Mouse (Mus musculus) neural tube, embryonic 11.5 days (tissue): ENCODE results near the gene Pcdh15. TPM values are rescaled to one million over a fixed set of nuclear protein-coding genes. Genes with fewer than 3 reads are reported as not detected.

Source experiments
- ATAC-seq: fragments of 200-750 bp; cut with Nextera tagmentation; 2 replicates; pipeline ENCODE4 v1.8.0; 2017; ENCODE audit warnings: moderate number of reproducible peaks, mild to moderate bottlenecking, moderate TSS enrichment, moderate library complexity; ENCODE audit not compliant: insufficient read depth, low FRiP score, low TSS enrichment
- DNase-seq: peaks from one replicate; pipeline ENCODE4 v3.0.0-alpha.2; 2015; ENCODE audit warnings: low spot score
- H3K27ac ChIP-seq: fragments of 300-500 bp; sonication (generic); 2 replicates; pipeline ENCODE4 v1.5.1; 2014; ENCODE audit warnings: low read depth, mild to moderate bottlenecking, low read length
- H3K27me3 ChIP-seq: fragments of 300-500 bp; sonication (generic); 2 replicates; pipeline ENCODE4 v1.6.1; 2014; ENCODE audit warnings: mild to moderate bottlenecking, low read length, mixed read lengths; ENCODE audit not compliant: control insufficient read depth, insufficient read depth
- H3K36me3 ChIP-seq: fragments of 300-500 bp; sonication (generic); 2 replicates; pipeline ENCODE4 v1.6.1; 2014; ENCODE audit warnings: mild to moderate bottlenecking, low read length, moderate library complexity, mixed read lengths; ENCODE audit not compliant: control insufficient read depth, insufficient read depth
- H3K4me1 ChIP-seq: fragments of 300-500 bp; sonication (generic); 2 replicates; pipeline ENCODE4 v1.6.1; 2014; ENCODE audit warnings: low read length, mixed read lengths; ENCODE audit not compliant: control insufficient read depth, insufficient read depth
- H3K4me2 ChIP-seq: fragments of 300-500 bp; sonication (generic); 2 replicates; pipeline ENCODE4 v1.6.1; 2014; ENCODE audit warnings: low read depth, mild to moderate bottlenecking, moderate library complexity
- H3K4me3 ChIP-seq: fragments of 300-500 bp; sonication (generic); 2 replicates; pipeline ENCODE4 v1.5.1; 2014; ENCODE audit warnings: low read depth, low read length
- H3K9ac ChIP-seq: fragments of 300-500 bp; sonication (generic); 2 replicates; pipeline ENCODE4 v1.6.1; 2014; ENCODE audit warnings: mild to moderate bottlenecking, low read length
- H3K9me3 ChIP-seq: fragments of 300-500 bp; sonication (generic); 2 replicates; pipeline ENCODE4 v1.6.1; 2016; ENCODE audit warnings: low read length; ENCODE audit not compliant: control insufficient read depth
- WGBS: fragments of 180-500 bp; shearing (Covaris S2); extraction: QIAGEN DNeasy Blood & Tissue Kit; methylation state at CpG from one replicate; pipeline ENCODE4 v1.1.7; 2014; 5-methylcytosine and 5-hydroxymethylcytosine counted together
- polyA plus RNA-seq: library from polyadenylated mRNA; unstranded; fragments of >200 nt; fragmentation: Nextera tagmentation; extraction: Ambion mirVana; gene quantifications from 2 replicates; pipeline ENCODE4 v1.2.1, GENCODE M21; 2014

The Pcdh15 gene
- polyA plus RNA-seq, 1 experiment from 2014 or later: 1.9 TPM

- no peaks in the 10 kb centered on the region for H3K4me1 ChIP-seq
- no peak overlapping the region for H3K9ac ChIP-seq
- no peak overlapping the region for H3K4me3 ChIP-seq
- H3K4me2 ChIP-seq: no peak overlapping the region
- H3K27ac ChIP-seq: no peak overlapping the region
- H3K9me3 ChIP-seq: no peaks in the 10 kb centered on the region
- no peak for ATAC-seq
- no peaks in the 10 kb centered on the region for H3K36me3 ChIP-seq
- DNase-seq: no peak
- WGBS: 77% methylated on average over 3 of the region's 3 CpGs
- H3K27me3 ChIP-seq: no peaks in the 10 kb centered on the region
Measured at GRCm38 (mm10) chr10:74339247-74340160, 1240.4 kb downstream of the Pcdh15 start.

DNA sequence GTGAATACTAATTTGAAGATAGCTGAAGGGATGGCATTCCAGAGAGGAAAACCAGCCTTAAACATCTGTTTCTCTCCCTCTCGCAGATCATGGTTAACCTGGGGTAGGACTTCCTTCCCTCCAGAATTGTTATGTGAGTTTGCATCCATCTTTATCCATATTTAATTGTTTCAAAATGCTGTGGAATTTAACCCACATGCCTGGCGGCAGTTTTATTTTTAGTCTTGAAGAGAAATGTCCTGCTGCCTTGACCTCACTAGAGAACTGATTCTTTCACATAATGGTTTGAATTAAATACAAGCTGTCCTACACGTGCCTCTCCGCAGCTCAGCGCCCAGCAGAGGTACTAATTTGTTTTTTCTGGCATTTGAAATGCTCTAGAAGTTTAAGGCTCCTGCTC, 1260.4 kb downstream of the Pcdh15 start:
- no peaks in the 10 kb centered on the region for H3K36me3 ChIP-seq
- no peak overlapping the region for H3K9ac ChIP-seq
- no peaks in the 10 kb centered on the region for H3K4me1 ChIP-seq
- H3K4me2 ChIP-seq: no peak overlapping the region
- no peaks in the 10 kb centered on the region for H3K27me3 ChIP-seq
- DNase-seq (no peak), ATAC-seq (no peak)
- H3K27ac ChIP-seq: no peak overlapping the region
- WGBS: 65% methylated on average over 5 of the region's 5 CpGs
- H3K9me3 ChIP-seq: no peaks in the 10 kb centered on the region
- H3K4me3 ChIP-seq: no peak overlapping the region

DNA sequence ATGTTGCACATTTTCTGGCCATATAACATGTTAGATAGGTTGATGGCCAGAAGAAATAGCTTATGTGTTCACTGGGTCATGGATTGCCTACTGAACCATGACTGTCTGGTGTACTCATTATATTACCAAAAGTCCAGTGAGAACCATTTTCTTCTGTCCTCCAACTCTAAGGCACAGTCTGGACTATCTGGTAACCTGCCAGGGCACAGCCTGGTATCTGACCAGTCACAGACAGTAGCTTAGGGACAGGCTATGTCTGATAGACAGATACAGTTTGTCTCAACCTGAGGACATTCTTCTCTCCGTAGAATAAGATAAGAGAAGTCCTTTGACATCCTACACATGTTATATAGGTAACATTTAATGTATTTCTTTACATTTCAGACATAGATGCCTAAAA, 1279.6 kb downstream of the Pcdh15 start:
- Histone ChIP-seq H3K27me3 (no peaks in the 10 kb centered on the region), H3K9me3 (no peaks in the 10 kb centered on the region), H3K4me3 (no peak overlapping the region), H3K4me2 (no peak overlapping the region), H3K4me1 (no peaks in the 10 kb centered on the region), H3K36me3 (no peaks in the 10 kb centered on the region), H3K9ac (no peak overlapping the region), H3K27ac (no peak overlapping the region)
- no peak for ATAC-seq
- 85% methylated on average over 1 of the region's 1 CpGs for WGBS
- no peak for DNase-seq

DNA sequence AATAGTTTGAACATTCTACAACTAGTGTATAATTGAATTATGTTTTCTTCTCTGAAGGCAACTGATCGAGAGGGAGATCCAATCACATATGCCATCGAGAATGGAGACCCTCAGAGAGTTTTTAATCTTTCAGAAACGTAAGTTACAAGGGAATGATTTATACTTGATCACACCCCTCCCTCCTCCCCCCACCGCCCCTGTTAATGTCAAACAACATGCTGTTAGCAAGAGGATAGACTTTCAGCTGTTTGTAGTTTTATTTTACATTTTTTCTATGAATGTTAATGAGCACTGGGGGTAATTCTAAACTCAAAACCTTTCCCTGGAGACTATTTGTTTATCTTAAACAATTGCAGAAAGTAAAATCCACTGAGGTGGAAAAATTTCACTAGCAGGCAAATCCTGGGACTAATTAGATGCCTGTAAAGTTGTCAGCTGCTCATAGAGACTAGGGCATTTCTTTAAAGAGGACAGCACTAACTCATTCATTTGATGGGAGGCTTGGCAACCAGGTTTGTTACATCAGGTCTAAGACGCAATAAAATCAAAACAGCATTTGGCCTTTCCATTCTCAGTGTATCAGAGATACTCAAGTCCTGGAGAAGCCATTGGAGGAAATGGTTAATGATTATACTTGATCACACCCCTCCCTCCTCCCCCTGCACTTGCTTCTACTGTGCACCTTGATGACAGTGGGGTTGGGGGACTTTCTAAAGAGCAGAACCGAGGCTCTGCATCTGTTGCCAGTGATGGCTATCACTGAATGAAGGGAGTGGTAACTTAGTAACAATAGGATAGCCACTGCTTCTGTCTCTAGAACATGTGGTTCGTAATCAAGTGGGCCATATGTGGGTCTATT, 1280.4 kb downstream of the Pcdh15 start:
- peak; percentile 50 for ATAC-seq

DNA sequence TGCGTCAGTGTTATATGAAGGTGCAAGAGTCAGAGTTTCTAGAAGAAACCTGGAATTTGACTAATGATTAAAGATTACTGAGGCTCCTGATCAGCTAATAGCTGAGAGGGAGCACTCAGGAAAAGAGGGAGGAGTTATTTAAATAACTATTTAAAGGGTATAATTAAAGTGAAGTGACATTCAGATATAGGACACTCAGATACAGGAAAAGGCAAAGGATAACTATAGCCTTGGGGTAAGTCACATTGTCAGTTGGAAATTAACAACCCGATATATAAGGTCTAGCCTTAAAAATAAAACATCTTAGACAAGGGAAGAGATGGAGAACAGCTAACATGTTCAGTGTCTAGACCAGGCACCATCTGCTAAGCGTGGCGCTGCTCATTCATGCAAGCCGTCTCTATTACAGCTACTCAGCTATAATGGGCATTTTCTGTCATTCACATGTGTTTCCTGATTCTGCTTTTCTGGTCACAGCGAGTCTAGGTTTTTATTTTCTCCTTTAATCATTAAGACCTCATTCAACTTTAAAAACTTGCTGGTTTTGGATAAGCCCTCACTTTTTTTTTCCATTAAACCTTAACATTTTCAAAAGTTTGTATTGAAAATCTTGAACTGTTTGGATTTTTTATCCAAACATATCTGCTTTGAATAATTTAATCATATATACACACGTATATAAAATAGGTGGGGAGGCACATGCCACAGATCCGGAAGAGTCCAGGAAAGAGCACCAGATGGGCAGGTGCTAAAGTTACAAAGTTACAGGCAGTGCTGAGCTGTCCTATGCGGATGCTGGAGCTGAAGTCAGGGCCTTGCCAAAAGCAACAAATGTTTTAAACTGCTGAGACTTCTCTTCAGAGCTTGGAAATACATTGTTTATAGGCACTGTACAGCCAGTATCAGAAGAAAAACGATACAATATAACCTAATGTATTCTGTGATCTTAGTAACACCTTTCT, 1288.7 kb downstream of the Pcdh15 start:
- Histone ChIP-seq H3K9ac (no peak overlapping the region), H3K4me3 (no peak overlapping the region), H3K4me2 (no peak overlapping the region), H3K27ac (no peak overlapping the region), H3K9me3 (no peaks in the 10 kb centered on the region), H3K36me3 (no peaks in the 10 kb centered on the region), H3K27me3 (no peaks in the 10 kb centered on the region), H3K4me1 (no peaks in the 10 kb centered on the region)
- no peak for DNase-seq
- 69% methylated on average over 10 of the region's 10 CpGs for WGBS
- ATAC-seq: peak; percentile 75

More for the DNA sequence above, 1280.4 kb downstream of the Pcdh15 start:
- no peak overlapping the region for H3K4me2 ChIP-seq
- H3K9ac ChIP-seq: no peak overlapping the region
- 47% methylated on average over 7 of the region's 7 CpGs for WGBS
- DNase-seq: no peak
- H3K27ac ChIP-seq: no peak overlapping the region
- H3K36me3 ChIP-seq: no peaks in the 10 kb centered on the region
- no peaks in the 10 kb centered on the region for H3K27me3 ChIP-seq
- H3K9me3 ChIP-seq: no peaks in the 10 kb centered on the region
- no peaks in the 10 kb centered on the region for H3K4me1 ChIP-seq
- H3K4me3 ChIP-seq: no peak overlapping the region

- H3K9ac ChIP-seq: no peak overlapping the region
- no peaks in the 10 kb centered on the region for H3K9me3 ChIP-seq
- H3K27ac ChIP-seq: no peak overlapping the region
- DNase-seq (no peak), ATAC-seq (no peak)
- 85% methylated on average over 8 of the region's 8 CpGs for WGBS
- H3K36me3 ChIP-seq: no peaks in the 10 kb centered on the region
- no peak overlapping the region for H3K4me2 ChIP-seq
- no peaks in the 10 kb centered on the region for H3K4me1 ChIP-seq
- no peak overlapping the region for H3K4me3 ChIP-seq
- H3K27me3 ChIP-seq: no peaks in the 10 kb centered on the region
Measured at GRCm38 (mm10) chr10:74403111-74403510, 1304.0 kb downstream of the Pcdh15 start.

GRCm38 (mm10) chr10:74414021-74414420, 1314.9 kb downstream of the Pcdh15 start:
- no peak for DNase-seq
- Histone ChIP-seq H3K9ac (no peak overlapping the region), H3K27me3 (no peaks in the 10 kb centered on the region), H3K36me3 (no peaks in the 10 kb centered on the region), H3K4me1 (no peaks in the 10 kb centered on the region), H3K27ac (no peak overlapping the region), H3K4me3 (no peak overlapping the region), H3K4me2 (no peak overlapping the region), H3K9me3 (no peaks in the 10 kb centered on the region)
- 47% methylated on average over 3 of the region's 3 CpGs for WGBS
- no peak for ATAC-seq

DNA sequence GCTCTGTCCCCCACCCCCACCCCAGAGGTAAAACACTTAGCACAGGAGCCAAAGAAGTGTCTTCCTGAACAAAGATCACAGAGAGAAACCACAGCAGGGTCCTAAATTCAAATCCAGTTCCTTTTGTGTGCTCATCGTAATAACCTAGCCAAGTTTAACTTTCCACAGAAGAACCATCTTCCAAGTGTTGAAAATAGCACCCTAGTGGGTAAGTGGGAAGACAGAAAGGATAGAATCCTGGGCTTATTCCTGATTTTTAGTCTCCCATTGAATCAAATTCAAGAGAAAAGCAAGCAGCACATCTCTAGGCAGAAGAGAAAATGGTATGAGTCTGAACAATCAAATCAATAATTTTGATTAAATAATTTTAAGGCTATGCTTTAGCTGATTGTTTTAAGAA, 1315.8 kb downstream of the Pcdh15 start:
- Histone ChIP-seq H3K4me3 (no peak overlapping the region), H3K4me1 (no peaks in the 10 kb centered on the region), H3K4me2 (no peak overlapping the region), H3K9ac (no peak overlapping the region), H3K36me3 (no peaks in the 10 kb centered on the region), H3K27me3 (no peaks in the 10 kb centered on the region), H3K27ac (no peak overlapping the region), H3K9me3 (no peaks in the 10 kb centered on the region)
- DNase-seq (no peak), ATAC-seq (no peak)
- WGBS: 64% methylated on average over 1 of the region's 1 CpGs
